Mouse (Mus musculus): ENCODE results near the gene Tnfrsf1b.

DNA sequence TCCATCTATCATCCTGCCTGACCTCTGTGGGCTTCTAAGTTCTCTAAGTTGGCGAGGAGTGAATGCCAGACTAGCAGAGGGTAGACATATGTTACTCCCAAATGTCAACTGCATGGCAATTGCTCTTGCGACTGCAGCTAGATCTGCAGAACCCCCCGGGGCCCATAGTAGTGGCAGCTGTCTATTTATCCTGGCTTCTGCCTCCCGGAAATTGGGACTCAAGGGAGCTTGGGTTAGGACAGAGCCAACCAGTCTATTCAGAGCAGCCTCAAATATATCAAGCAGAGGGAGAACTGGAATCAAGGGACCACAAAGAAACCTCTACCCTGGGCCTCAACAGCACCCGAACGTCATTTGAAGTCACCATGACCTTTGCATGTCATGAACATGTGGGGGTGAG is 29.6 kb downstream of the Tnfrsf1b start:
- TF ChIP-seq EP300 (IDR thresholded peaks at IDR 0.05; ENCODE audit: low read length) (no peak), CTCF (conservative IDR thresholded peaks at IDR 0.05 in 1 of 2, IDR thresholded peaks at IDR 0.05 in 1 of 2; ENCODE audit: low read depth in 2 of 2, low read length in 2 of 2) (no peak), USF1 (IDR thresholded peaks at IDR 0.05; ENCODE audit: low read depth, low read length) (no peak), ZC3H11A (IDR thresholded peaks at IDR 0.05; ENCODE audit: low read depth, low read length) (no peak), BHLHE40 (IDR thresholded peaks at IDR 0.05; ENCODE audit: low read depth, low read length) (no peak), CHD1 (IDR thresholded peaks at IDR 0.05; ENCODE audit: low read depth, low read length) (no peak), POLR2A (IDR thresholded peaks at IDR 0.05; ENCODE audit: low read depth, low read length) (no peak), IRF4 (IDR thresholded peaks at IDR 0.05; ENCODE audit: low read depth, low read length) (no peak), RAD21 (IDR thresholded peaks at IDR 0.05; ENCODE audit: low read depth, low read length) (no peak), ZNF384 (IDR thresholded peaks at IDR 0.05; ENCODE audit: low read depth, low read length) (no peak), ELF1 (IDR thresholded peaks at IDR 0.05; ENCODE audit: low read depth, low read length) (no peak), MYC (IDR thresholded peaks at IDR 0.05; ENCODE audit: low read depth, low read length) (no peak), HCFC1 (IDR thresholded peaks at IDR 0.05; ENCODE audit: low read depth, low read length) (no peak)
